Mouse (Mus musculus) mesoderm, embryonic 11.5 days (tissue): ENCODE measurements around the gene Hykk.

Source experiments
- DNase-seq: peaks from one replicate; pipeline ENCODE4 v3.0.0-alpha.2; 2012; ENCODE audit warnings: low read depth, low spot score

The Hykk gene

GRCm38 (mm10) chr9:54981291-54982191 is 64.5 kb downstream of the Hykk start:
- peak; percentile 68 for DNase-seq

DNA sequence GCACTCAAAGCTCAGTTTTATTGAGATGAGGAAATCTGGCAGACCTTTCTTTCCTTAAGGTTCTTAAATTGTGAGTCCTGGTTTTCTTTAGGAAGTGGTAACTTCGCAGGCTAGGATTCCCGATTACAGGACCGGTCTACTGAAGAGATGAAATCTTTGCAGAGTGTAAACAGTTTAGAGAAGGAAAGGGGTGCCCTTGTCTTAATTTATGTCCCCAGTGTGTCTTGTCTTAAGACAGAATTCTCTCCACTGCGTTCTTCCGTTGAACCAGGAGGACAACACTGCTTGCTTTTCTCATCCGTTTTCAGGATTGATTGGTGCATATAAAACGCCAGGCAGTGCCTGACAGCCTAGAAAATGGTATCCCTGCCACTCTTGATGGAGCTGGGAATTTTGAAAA is 65.3 kb downstream of the Hykk start:
- peak; percentile 6 for DNase-seq

DNA sequence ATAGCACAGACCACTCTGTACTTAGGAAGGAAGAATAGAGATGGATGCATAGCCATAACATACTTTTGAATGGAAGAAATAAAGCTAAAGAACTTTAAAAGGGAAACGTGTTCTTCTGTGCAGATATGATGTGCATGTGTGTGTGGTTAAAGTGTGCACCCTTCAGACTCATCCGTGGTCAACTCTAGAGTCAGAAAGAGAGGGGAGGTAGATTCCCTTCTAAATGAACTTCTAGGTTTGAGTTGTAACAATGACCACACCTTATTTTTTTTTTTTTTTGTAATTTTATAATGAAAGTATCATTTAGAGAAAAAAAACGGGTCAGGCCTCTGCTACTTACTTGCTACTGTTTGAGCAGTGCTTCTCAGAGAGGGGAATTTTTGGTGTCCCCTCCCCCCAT is 73.3 kb downstream of the Hykk start:
- DNase-seq, result no peak

GRCm38 (mm10) chr9:54994381-54994780 is 77.3 kb downstream of the Hykk start:
- DNase-seq, result no peak

DNA sequence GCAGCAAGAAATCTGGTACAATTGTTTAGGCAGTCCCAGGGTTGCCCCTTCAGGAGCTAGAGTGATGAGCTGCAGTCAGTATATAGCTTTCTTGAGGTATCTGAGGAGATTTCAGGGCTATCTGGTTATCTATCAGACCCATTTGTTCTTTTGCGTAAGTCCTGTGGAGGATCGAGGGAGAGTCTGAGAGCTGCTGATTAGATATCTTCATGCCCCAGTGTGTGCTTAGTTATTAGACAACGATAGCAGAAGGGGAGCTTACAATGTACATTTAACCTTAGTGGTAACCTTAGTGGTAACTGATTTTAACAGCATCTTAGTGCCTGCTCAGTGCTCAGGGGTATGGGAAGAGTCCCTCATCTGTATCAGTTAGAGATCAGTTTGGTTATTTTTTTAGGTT is 78.6 kb downstream of the Hykk start:
- no peak for DNase-seq
